Comparison of ENCODE assay signal across 8 mouse cellular contexts in genomic region chr4:139311707-139312106, GRCm38 (mm10). TPM values are rescaled to one million over a fixed set of nuclear protein-coding genes. Genes with fewer than 3 reads are reported as not detected.
DNase-seq lines count a peak whose midpoint lies in the region; ATAC-seq and TF ChIP-seq lines count a peak whose summit lies in the region.

No protein-coding gene starts in this region.

- H3K4me2 ChIP-seq in CH12.LX (ENCODE audit: insufficient read depth, low read depth, poor library complexity, severe bottlenecking): peak overlapping the region; percentile 98
- H3K4me2 ChIP-seq in forebrain, postnatal 0 days (ENCODE audit: low read depth): peak overlapping the region; percentile 92
- H3K4me2 ChIP-seq in liver, embryonic 15.5 days: peak overlapping the region; percentile 100

- ATAC-seq in forebrain, postnatal 0 days: no peak
- no peak for ATAC-seq in liver, embryonic 15.5 days (ENCODE audit: insufficient read depth)

- peak overlapping the region; percentile 58 for H3K9ac ChIP-seq in heart, adult 2 months (ENCODE audit: low read depth, low read length)
- H3K9ac ChIP-seq in CH12.LX (ENCODE audit: insufficient read depth, low read depth): peak overlapping the region; percentile 36; the same call in 1 of the 2 replicates
- H3K9ac ChIP-seq in forebrain, postnatal 0 days: peak overlapping the region; percentile 79
- H3K9ac ChIP-seq in liver, embryonic 15.5 days: peak overlapping the region; percentile 82

- no peak overlapping the region for H3K27ac ChIP-seq in heart, adult 2 months
- H3K27ac ChIP-seq in CH12.LX (ENCODE audit: insufficient read depth, low read depth): no peak overlapping the region
- H3K27ac ChIP-seq in forebrain, postnatal 0 days (ENCODE audit: low read depth, low read length): no peak overlapping the region
- no peak overlapping the region for H3K27ac ChIP-seq in liver, embryonic 15.5 days (replicated peaks)

- intact Hi-C loops in heart, adult 2 months (cut with DNase I): no loop called here

- TF ChIP-seq POLR2A in heart, adult 2 months (IDR thresholded peaks at IDR 0.05; ENCODE audit: insufficient read depth, low read depth, low read length): no peak
- no peak for TF ChIP-seq POLR2A in CH12.LX (IDR thresholded peaks at IDR 0.05; ENCODE audit: low read depth, low read length)

- H3K4me1 ChIP-seq in heart, adult 2 months (ENCODE audit: control insufficient read depth, insufficient read depth, low read length): peaks cover 6% of the 10 kb centered on the region
- H3K4me1 ChIP-seq in CH12.LX (ENCODE audit: control insufficient read depth in 1 of 2, insufficient read depth in 2 of 2): peaks cover 32 to 69% of the 10 kb centered on the region in 2 experiments
- peaks cover 19% of the 10 kb centered on the region; the same call in 1 of the 2 replicates for H3K4me1 ChIP-seq in forebrain, postnatal 0 days (ENCODE audit: insufficient read depth)
- peaks cover 44% of the 10 kb centered on the region for H3K4me1 ChIP-seq in liver, embryonic 15.5 days (replicated peaks)

- 40% methylated on average over 14 of the region's 14 CpGs for WGBS in heart, adult 2 months
- 16% methylated on average over 14 of the region's 14 CpGs for WGBS in forebrain, postnatal 0 days
- WGBS in liver, embryonic 15.5 days (ENCODE audit: insufficient replicate concordance): 17% methylated on average over 14 of the region's 14 CpGs

- no peak for DNase-seq in heart, adult 2 months
- no peak for DNase-seq in heart, adult 8-10 months (ENCODE audit: low spot score)
- DNase-seq in CH12.LX (ENCODE audit: extremely low read depth): no peak
- no peak for DNase-seq in forebrain, postnatal 0 days
- DNase-seq in urinary bladder, postnatal 36 days (ENCODE audit: low spot score in 2 of 2): no peak
- no peak for DNase-seq in cerebellum, postnatal 4 days (ENCODE audit: low spot score in 2 of 2)
- DNase-seq in right cerebral cortex, postnatal 25 days: no peak

- no peak for TF ChIP-seq RAD21 in CH12.LX (IDR thresholded peaks at IDR 0.05; ENCODE audit: low read depth, low read length)

- TF ChIP-seq EP300 in heart, adult 2 months (IDR thresholded peaks at IDR 0.05; ENCODE audit: insufficient read depth, low read depth, low read length): no peak
- no peak for TF ChIP-seq EP300 in CH12.LX (IDR thresholded peaks at IDR 0.05; ENCODE audit: low read length)

- H3K36me3 ChIP-seq in heart, adult 2 months (ENCODE audit: control insufficient read depth, insufficient read depth, low read length): no peaks in the 10 kb centered on the region
- peaks cover 0 to 21% of the 10 kb centered on the region in 2 experiments for H3K36me3 ChIP-seq in CH12.LX (replicated peaks in 1 of 2; ENCODE audit: control insufficient read depth in 1 of 2, insufficient read depth in 1 of 2, low read length in 1 of 2)
- H3K36me3 ChIP-seq in forebrain, postnatal 0 days (ENCODE audit: insufficient read depth): peaks cover 18% of the 10 kb centered on the region
- peaks cover 6% of the 10 kb centered on the region; the same call in 1 of the 2 replicates for H3K36me3 ChIP-seq in liver, embryonic 15.5 days (replicated peaks)

- in situ Hi-C loops in CH12.LX (cut with MboI; ENCODE audit: low pct_ligation_motif_present, low pct_unique_long_range_greater_than_20kb, low sequenced_read_pairs): no loop called here

- dilution Hi-C loops in CH12.LX (cut with MboI; ENCODE audit: extremely low pct_ligation_motif_present, extremely low pct_unique_long_range_greater_than_20kb, low sequenced_read_pairs): no loop called here

- H3K27me3 ChIP-seq in heart, adult 2 months (ENCODE audit: control insufficient read depth, insufficient read depth, low read length): no peaks in the 10 kb centered on the region
- peaks cover 8% of the 10 kb centered on the region for H3K27me3 ChIP-seq in CH12.LX (replicated peaks)
- H3K27me3 ChIP-seq in forebrain, postnatal 0 days (ENCODE audit: insufficient read depth, low read length): no peaks in the 10 kb centered on the region
- no peaks in the 10 kb centered on the region for H3K27me3 ChIP-seq in liver, embryonic 15.5 days

- no peaks in the 10 kb centered on the region for H3K9me3 ChIP-seq in CH12.LX (replicated peaks; ENCODE audit: low read length)
- H3K9me3 ChIP-seq in forebrain, postnatal 0 days (ENCODE audit: low read length): no peaks in the 10 kb centered on the region
- H3K9me3 ChIP-seq in liver, embryonic 15.5 days (replicated peaks): no peaks in the 10 kb centered on the region

- TF ChIP-seq CTCF in heart, adult 2 months (IDR thresholded peaks at IDR 0.05): no peak
- TF ChIP-seq CTCF in CH12.LX (conservative IDR thresholded peaks at IDR 0.05 in 1 of 2, IDR thresholded peaks at IDR 0.05 in 1 of 2; ENCODE audit: low read depth in 2 of 2, low read length in 2 of 2): no peak
- TF ChIP-seq CTCF in forebrain, postnatal 0 days (IDR thresholded peaks at IDR 0.05; ENCODE audit: low read depth): no peak

- H3K79me2 ChIP-seq in heart, adult 2 months (replicated peaks; ENCODE audit: control insufficient read depth, insufficient read depth, low read length): no peaks in the 10 kb centered on the region
- no peaks in the 10 kb centered on the region for H3K79me2 ChIP-seq in CH12.LX (replicated peaks; ENCODE audit: control insufficient read depth, extremely low read depth, insufficient read depth, poor library complexity, severe bottlenecking)

- H3K4me3 ChIP-seq in heart, adult 2 months: peak overlapping the region; percentile 100
- H3K4me3 ChIP-seq in CH12.LX (replicated peaks in 1 of 3; ENCODE audit: low read depth in 2 of 3, low read length in 2 of 3, poor library complexity in 1 of 3): peak overlapping the region; percentile 36 to 84 (median 83)
- H3K4me3 ChIP-seq in forebrain, postnatal 0 days (ENCODE audit: low read depth, low read length): peak overlapping the region; percentile 93
- H3K4me3 ChIP-seq in liver, embryonic 15.5 days (replicated peaks): peak overlapping the region; percentile 74

TF ChIP-seq in CH12.LX, 34 proteins besides CTCF, POLR2A, EP300 and RAD21 (continues in another document):
- TF ChIP-seq IRF4 (IDR thresholded peaks at IDR 0.05; ENCODE audit: low read depth, low read length) (no peak), NELFE (IDR thresholded peaks at IDR 0.05; ENCODE audit: low read depth, low read length) (no peak), MAFK (IDR thresholded peaks at IDR 0.05; ENCODE audit: insufficient replicate concordance, low read length) (no peak), ZNF384 (IDR thresholded peaks at IDR 0.05; ENCODE audit: low read depth, low read length) (no peak), MYC (IDR thresholded peaks at IDR 0.05; ENCODE audit: low read depth, low read length) (no peak), NRF1 (IDR thresholded peaks at IDR 0.05; ENCODE audit: low read depth, low read length) (no peak)

RNA-seq across cellular contexts. Expression of gene Akr7a5, which starts 1.2 kb away (rescaled TPM):
- total RNA-seq in heart, adult 2 months (2021): 10 to 100 TPM; 48.4 to 51.3 TPM
- polyA plus RNA-seq in heart, adult 2 months (2012; rRNA removed): 30.9 and 40.2 TPM in 2 replicates
- total RNA-seq in heart, adult 8-10 months (2022): 10 to 100 TPM; 51.6 to 59.7 (median 56.5) TPM
- total RNA-seq in CH12.LX (2012; rRNA removed): 30.4 and 37.7 TPM in 2 replicates
- 16.7 and 24.2 TPM in 2 replicates for total RNA-seq in CH12.LX (2014; rRNA removed)
- 27.0 and 27.7 TPM in 2 replicates for polyA plus RNA-seq in CH12.LX (2012; ENCODE audit: insufficient read length, low read depth)
- total RNA-seq in forebrain, postnatal 0 days (2014; rRNA removed): 41.1 and 49.7 TPM in 2 replicates
- 58.1 and 60.6 TPM in 2 replicates for polyA plus RNA-seq in forebrain, postnatal 0 days (2015; fragmentation: Nextera tagmentation; extraction: Ambion mirVana)
- polyA plus RNA-seq in liver, embryonic 15.5 days (2015; fragmentation: Nextera tagmentation; extraction: Ambion mirVana): 48.3 and 57.1 TPM in 2 replicates

RNA-seq across cellular contexts. Expression of gene Pqlc2, which starts 1.2 kb away (rescaled TPM):
- total RNA-seq in heart, adult 2 months (2021): 1 to 10 TPM; 5.1 to 5.9 TPM
- polyA plus RNA-seq in heart, adult 2 months (2012; rRNA removed): 22.7 and 22.8 TPM in 2 replicates
- 1 to 10 TPM; 5.1 to 6.9 (median 5.5) TPM for total RNA-seq in heart, adult 8-10 months (2022)
- 6.2 and 7.1 TPM in 2 replicates for total RNA-seq in CH12.LX (2012; rRNA removed)
- total RNA-seq in CH12.LX (2014; rRNA removed): 6.5 and 6.8 TPM in 2 replicates
- polyA plus RNA-seq in CH12.LX (2012; ENCODE audit: insufficient read length, low read depth): 7.4 and 8.1 TPM in 2 replicates
- total RNA-seq in forebrain, postnatal 0 days (2014; rRNA removed): 14.2 and 15.3 TPM in 2 replicates
- polyA plus RNA-seq in forebrain, postnatal 0 days (2015; fragmentation: Nextera tagmentation; extraction: Ambion mirVana): 10.0 and 12.1 TPM in 2 replicates
- polyA plus RNA-seq in liver, embryonic 15.5 days (2015; fragmentation: Nextera tagmentation; extraction: Ambion mirVana): 12.7 and 15.2 TPM in 2 replicates

RNA-seq across cellular contexts. Expression of gene Mrto4, which starts 40.7 kb away (rescaled TPM):
- total RNA-seq in heart, adult 2 months (2021): 10 to 100 TPM; 27.1 to 31.3 TPM
- 16.5 TPM in 2 replicates for polyA plus RNA-seq in heart, adult 2 months (2012; rRNA removed)
- total RNA-seq in heart, adult 8-10 months (2022): 10 to 100 TPM; 24.7 to 32.0 (median 29.1) TPM
- total RNA-seq in CH12.LX (2012; rRNA removed): 195 and 249 TPM in 2 replicates
- 176 and 190 TPM in 2 replicates for total RNA-seq in CH12.LX (2014; rRNA removed)
- 225 and 275 TPM in 2 replicates for polyA plus RNA-seq in CH12.LX (2012; ENCODE audit: insufficient read length, low read depth)
- 53.7 and 69.6 TPM in 2 replicates for total RNA-seq in forebrain, postnatal 0 days (2014; rRNA removed)
- 75.5 and 80.7 TPM in 2 replicates for polyA plus RNA-seq in forebrain, postnatal 0 days (2015; fragmentation: Nextera tagmentation; extraction: Ambion mirVana)
- polyA plus RNA-seq in liver, embryonic 15.5 days (2015; fragmentation: Nextera tagmentation; extraction: Ambion mirVana): 78.7 and 83.7 TPM in 2 replicates

RNA-seq across cellular contexts. Expression of gene Emc1, which starts 40.7 kb away (rescaled TPM):
- total RNA-seq in heart, adult 2 months (2021): 10 to 100 TPM; 45.5 to 47.4 TPM
- 47.5 and 57.6 TPM in 2 replicates for polyA plus RNA-seq in heart, adult 2 months (2012; rRNA removed)
- total RNA-seq in heart, adult 8-10 months (2022): 10 to 100 TPM; 44.8 to 58.9 (median 48.6) TPM
- total RNA-seq in CH12.LX (2012; rRNA removed) (25.7 and 33.7 TPM in 2 replicates), CH12.LX (2014; rRNA removed) (19.1 and 20.8 TPM in 2 replicates)
- polyA plus RNA-seq in CH12.LX (2012; ENCODE audit: insufficient read length, low read depth): 10.2 and 12.0 TPM in 2 replicates
- 46.2 and 65.8 TPM in 2 replicates for total RNA-seq in forebrain, postnatal 0 days (2014; rRNA removed)
- 33.2 and 41.4 TPM in 2 replicates for polyA plus RNA-seq in forebrain, postnatal 0 days (2015; fragmentation: Nextera tagmentation; extraction: Ambion mirVana)
- 13.5 and 13.9 TPM in 2 replicates for polyA plus RNA-seq in liver, embryonic 15.5 days (2015; fragmentation: Nextera tagmentation; extraction: Ambion mirVana)

RNA-seq across cellular contexts. Expression of gene Ubr4, which starts 40.7 kb away (rescaled TPM):
- 100 to 1,000 TPM in 1 of 2 experiments, 10 to 100 TPM in 1; 90.0 to 109 TPM for total RNA-seq in heart, adult 2 months (2021)
- 107 and 123 TPM in 2 replicates for polyA plus RNA-seq in heart, adult 2 months (2012; rRNA removed)
- total RNA-seq in heart, adult 8-10 months (2022): 100 to 1,000 TPM; 103 to 136 (median 112) TPM
- 71.9 and 90.8 TPM in 2 replicates for total RNA-seq in CH12.LX (2012; rRNA removed)
- 26.0 and 43.0 TPM in 2 replicates for total RNA-seq in CH12.LX (2014; rRNA removed)
- 77.4 and 102 TPM in 2 replicates for polyA plus RNA-seq in CH12.LX (2012; ENCODE audit: insufficient read length, low read depth)
- total RNA-seq in forebrain, postnatal 0 days (2014; rRNA removed): 89.6 and 106 TPM in 2 replicates
- polyA plus RNA-seq in forebrain, postnatal 0 days (2015; fragmentation: Nextera tagmentation; extraction: Ambion mirVana): 39.3 and 59.1 TPM in 2 replicates
- 39.5 and 49.1 TPM in 2 replicates for polyA plus RNA-seq in liver, embryonic 15.5 days (2015; fragmentation: Nextera tagmentation; extraction: Ambion mirVana)
